Mouse (Mus musculus): ENCODE data around the gene Clcn5. TPM values are rescaled to one million over a fixed set of nuclear protein-coding genes. Genes with fewer than 3 reads are reported as not detected.

The Clcn5 gene
- polyA plus RNA-seq, 1 experiment from 2014 or later, result 8.0 TPM

MicroRNA genes within 50 kb of the gene (microRNA counts, 519-probe panel; counts per million panel counts)
- microRNA mmu-miR-188-3p, result 3,199 counts per million, percentile 78 among the panel's probes with 10 or more counts
- microRNA mmu-miR-188-5p, result not detected
- 2,683 counts per million, percentile 63 among the panel's probes with 10 or more counts for microRNA mmu-miR-362-3p
- microRNA mmu-miR-362-5p, result 1,825 counts per million, percentile 33 among the panel's probes with 10 or more counts
- microRNA mmu-miR-500, result 2,967 counts per million, percentile 72 among the panel's probes with 10 or more counts
- 1,890 counts per million, percentile 36 among the panel's probes with 10 or more counts for microRNA mmu-miR-501-3p
- 2,064 counts per million, percentile 45 among the panel's probes with 10 or more counts for microRNA mmu-miR-501-5p
- 2,470 counts per million, percentile 56 among the panel's probes with 10 or more counts for microRNA mmu-miR-532-3p
- microRNA mmu-miR-532-5p, result 2,961 counts per million, percentile 71 among the panel's probes with 10 or more counts

Small RNAs within 50 kb of the gene (microRNA-seq; reads per million reads assigned to microRNA genes)
- 640 reads per million, percentile 75 among the genes with 10 or more reads in this experiment for gene Mir188
- gene Mir362, result 40.2 reads per million, percentile 40 among the genes with 10 or more reads in this experiment
- gene Mir500, result 108 reads per million, percentile 54 among the genes with 10 or more reads in this experiment
- 335 reads per million, percentile 68 among the genes with 10 or more reads in this experiment for gene Mir501
- 710 reads per million, percentile 76 among the genes with 10 or more reads in this experiment for gene Mir532

Other genes with a start within 250 kb of the Clcn5 start
- 2.1 and 2.3 TPM in 2 replicates for gene Usp27x, start 56.5 kb upstream of the Clcn5 start, polyA plus RNA-seq (2015; fragmentation: Nextera tagmentation; extraction: Ambion mirVana)

Data from neural tube, embryonic 15.5 days (tissue).